Comparison of ENCODE assay signal across 8 mouse cellular contexts in genomic region chr1:131199976-131200375, GRCm38 (mm10). TPM values are rescaled to one million over a fixed set of nuclear protein-coding genes. Genes with fewer than 3 reads are reported as not detected.
DNase-seq lines count a peak whose midpoint lies in the region; ATAC-seq and TF ChIP-seq lines count a peak whose summit lies in the region.

No protein-coding gene starts in this region.

- TF ChIP-seq CTCF in lung, adult 2 months (IDR thresholded peaks at IDR 0.05; ENCODE audit: insufficient read depth, low read length), result 0 out of 2 replicates have a peak, but pooled peaks have one; percentile 3

- H3K4me3 ChIP-seq in lung, adult 2 months (replicated peaks; ENCODE audit: extremely low read depth, low read depth, low read length), result peak overlapping the region; percentile 47
- H3K4me3 ChIP-seq in forebrain, embryonic 11.5 days (ENCODE audit: low read depth, low read length), result no peak overlapping the region

- no peaks in the 10 kb centered on the region for H3K36me3 ChIP-seq in forebrain, embryonic 11.5 days (ENCODE audit: control insufficient read depth, insufficient read depth, low read length)

- no peaks in the 10 kb centered on the region for H3K9me3 ChIP-seq in forebrain, embryonic 11.5 days (ENCODE audit: control insufficient read depth, low read length)

- H3K27me3 ChIP-seq in forebrain, embryonic 11.5 days (ENCODE audit: control insufficient read depth, insufficient read depth, low read length), result no peaks in the 10 kb centered on the region

- H3K27ac ChIP-seq in forebrain, embryonic 11.5 days (ENCODE audit: low read depth, low read length), result no peak overlapping the region

- H3K4me1 ChIP-seq in lung, adult 2 months (ENCODE audit: control insufficient read depth, insufficient read depth, low read length), result peaks cover 9% of the 10 kb centered on the region
- H3K4me1 ChIP-seq in forebrain, embryonic 11.5 days (replicated peaks; ENCODE audit: control insufficient read depth, insufficient read depth, low read length), result no peaks in the 10 kb centered on the region

- 45% methylated on average over 12 of the region's 12 CpGs for WGBS in lung, adult 2 months
- 62% methylated on average over 12 of the region's 12 CpGs for WGBS in forebrain, embryonic 11.5 days

- TF ChIP-seq POLR2A in lung, adult 2 months (IDR thresholded peaks at IDR 0.05; ENCODE audit: borderline replicate concordance, extremely low read depth, low read depth, low read length), result peak; percentile 34; the same call in 1 of the 2 replicates

- ATAC-seq in forebrain, embryonic 11.5 days (replicated peaks; ENCODE audit: low FRiP score), result no peak

- no peak overlapping the region for H3K4me2 ChIP-seq in forebrain, embryonic 11.5 days (ENCODE audit: low read depth, low read length, severe bottlenecking)

- no peak overlapping the region for H3K9ac ChIP-seq in forebrain, embryonic 11.5 days (ENCODE audit: low read length)

- DNase-seq in cerebellum, adult 11-12 months, result peak; percentile 23
- DNase-seq in cerebellum, adult 11 months, result no peak
- DNase-seq in urinary bladder, postnatal 14 days (ENCODE audit: low spot score), result peak; percentile 46
- no peak for DNase-seq in urinary bladder, adult 2 months (ENCODE audit: low spot score)
- DNase-seq in heart, postnatal 4 days, result peak; percentile 40
- DNase-seq in lung, adult 2 months, result no peak
- DNase-seq in spleen, postnatal 4 days (ENCODE audit: low spot score in 2 of 2), result peak; percentile 85 to 91
- DNase-seq in forebrain, embryonic 11.5 days (ENCODE audit: low spot score), result no peak

RNA-seq across cellular contexts. Expression of gene Rassf5, which starts 45.1 kb away (rescaled TPM):
- polyA plus RNA-seq in urinary bladder, adult 2 months (2012; rRNA removed), result 12.2 and 12.6 TPM in 2 replicates
- total RNA-seq in heart, postnatal 4 days (2021), result 1 to 10 TPM; 4.4 to 4.5 TPM
- 18.9 and 19.1 TPM in 2 replicates for polyA plus RNA-seq in lung, adult 2 months (2012; rRNA removed)
- 0.95 and 1.3 TPM in 2 replicates for polyA plus RNA-seq in forebrain, embryonic 11.5 days (2014; fragmentation: Nextera tagmentation; extraction: Ambion mirVana)

RNA-seq across cellular contexts. Expression of gene Eif2d, which starts 47.0 kb away (rescaled TPM):
- 39.3 and 45.1 TPM in 2 replicates for polyA plus RNA-seq in urinary bladder, adult 2 months (2012; rRNA removed)
- 10 to 100 TPM; 36.7 to 37.1 TPM for total RNA-seq in heart, postnatal 4 days (2021)
- 26.4 and 31.9 TPM in 2 replicates for polyA plus RNA-seq in lung, adult 2 months (2012; rRNA removed)
- polyA plus RNA-seq in forebrain, embryonic 11.5 days (2014; fragmentation: Nextera tagmentation; extraction: Ambion mirVana), result 61.8 and 68.5 TPM in 2 replicates

Comparison
In these comparisons a context has a peak if more than half of its experiments do, and no peak if none do; other contexts are left out.
1. DNase-seq: peak in cerebellum, adult 11-12 months (single experiment), urinary bladder, postnatal 14 days (single experiment), heart, postnatal 4 days (single experiment) and spleen, postnatal 4 days (2 of 2); none in cerebellum, adult 11 months (single experiment), urinary bladder, adult 2 months (single experiment), lung, adult 2 months (single experiment) and forebrain, embryonic 11.5 days (single experiment).